ENCODE assay signal across 9 mouse cellular contexts in the genomic region with DNA sequence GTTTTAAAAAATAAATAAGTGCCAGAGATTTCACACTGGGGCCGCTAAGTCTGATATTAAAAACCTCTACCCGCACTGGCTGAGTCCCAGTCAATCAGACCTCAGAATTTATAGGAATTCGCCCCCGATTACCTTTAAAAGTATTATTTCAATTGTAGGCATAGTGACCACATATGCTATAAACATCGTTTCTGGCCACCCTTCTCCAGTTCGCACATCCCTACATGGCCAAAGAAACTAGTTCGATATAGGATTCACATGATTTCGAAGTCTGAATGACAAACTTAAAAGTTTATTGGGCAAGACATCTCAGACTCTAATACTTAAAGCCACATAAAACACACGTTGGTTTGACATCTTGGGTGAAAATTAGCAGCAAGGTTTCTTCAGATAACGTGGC. TPM values are rescaled to one million over a fixed set of nuclear protein-coding genes. Genes with fewer than 3 reads are reported as not detected.
DNase-seq lines count a peak whose midpoint lies in the region; ATAC-seq lines count a peak whose summit lies in the region.
"Had no signal": no experiment of that assay in that cellular context is flagged by ENCODE, and none has a peak within 500 bp of the region (broad histone marks: within the 10 kb centered on the region; RNA-seq: fewer than 3 reads in every experiment).

No protein-coding gene starts in this region.

- WGBS in lung, embryonic 16.5 days: 6% methylated on average over 10 of the region's 10 CpGs
- WGBS in hindbrain, embryonic 10.5 days: 3% methylated on average over 10 of the region's 10 CpGs
- WGBS in liver, embryonic 13.5 days (ENCODE audit: insufficient replicate concordance): 6% methylated on average over 10 of the region's 10 CpGs

- H3K9me3 ChIP-seq in lung, embryonic 16.5 days (ENCODE audit: control insufficient read depth, low read length): no peaks in the 10 kb centered on the region
- H3K9me3 ChIP-seq in hindbrain, embryonic 10.5 days: no peaks in the 10 kb centered on the region
- H3K9me3 ChIP-seq in liver, embryonic 13.5 days (replicated peaks): no peaks in the 10 kb centered on the region

- peak overlapping the region; percentile 94 for H3K4me2 ChIP-seq in lung, embryonic 16.5 days (ENCODE audit: low read depth, low read length)
- H3K4me2 ChIP-seq in liver, embryonic 13.5 days: peak overlapping the region; percentile 64

- peaks cover 32% of the 10 kb centered on the region for H3K4me1 ChIP-seq in lung, embryonic 16.5 days (replicated peaks; ENCODE audit: control insufficient read depth, insufficient read depth, low read length)
- H3K4me1 ChIP-seq in hindbrain, embryonic 10.5 days (replicated peaks): peaks cover 72% of the 10 kb centered on the region
- peaks cover 35% of the 10 kb centered on the region for H3K4me1 ChIP-seq in liver, embryonic 13.5 days (replicated peaks)

- H3K27me3 ChIP-seq in lung, embryonic 16.5 days (ENCODE audit: control insufficient read depth, insufficient read depth, low read depth, low read length): peaks cover 70% of the 10 kb centered on the region
- H3K27me3 ChIP-seq in hindbrain, embryonic 10.5 days (ENCODE audit: insufficient read depth, poor library complexity, severe bottlenecking): peaks cover 62% of the 10 kb centered on the region
- H3K27me3 ChIP-seq in liver, embryonic 13.5 days: peaks cover 93% of the 10 kb centered on the region

- H3K9ac ChIP-seq in lung, embryonic 16.5 days (ENCODE audit: low read length): no peak overlapping the region
- H3K9ac ChIP-seq in liver, embryonic 13.5 days: peak overlapping the region; percentile 70

- no peak overlapping the region for H3K27ac ChIP-seq in lung, embryonic 16.5 days (ENCODE audit: low read length)
- no peak overlapping the region for H3K27ac ChIP-seq in hindbrain, embryonic 10.5 days
- peak overlapping the region; percentile 58 for H3K27ac ChIP-seq in liver, embryonic 13.5 days

- DNase-seq in lung, postnatal 4 days: no peak
- no peak for DNase-seq in hindbrain, embryonic 10.5 days (ENCODE audit: low spot score)
- no peak for DNase-seq in liver, embryonic 13.5 days
- no peak for DNase-seq in right cerebral cortex, postnatal 14 days
- no peak for DNase-seq in adrenal gland, adult 18-20 months (ENCODE audit: low spot score in 2 of 2)
- DNase-seq: gastrocnemius, postnatal 14 days; lung, postnatal 14 days had no signal

- peak overlapping the region; percentile 65; the same call in 1 of the 2 replicates for H3K4me3 ChIP-seq in lung, embryonic 16.5 days (ENCODE audit: low read length)
- H3K4me3 ChIP-seq in hindbrain, embryonic 10.5 days: peak overlapping the region; percentile 84
- H3K4me3 ChIP-seq in liver, embryonic 13.5 days (replicated peaks): peak overlapping the region; percentile 61

- ATAC-seq in lung, embryonic 16.5 days (ENCODE audit: low read depth): no peak
- no peak for ATAC-seq in liver, embryonic 13.5 days (ENCODE audit: low read depth)
- no peak for ATAC-seq in megakaryocyte-erythroid progenitor cell, adult 5-6 weeks (replicated peaks; ENCODE audit: low FRiP score, low TSS enrichment, poor library complexity, severe bottlenecking)

- H3K36me3 ChIP-seq in lung, embryonic 16.5 days (ENCODE audit: control insufficient read depth, insufficient read depth, low read length): no peaks in the 10 kb centered on the region
- H3K36me3 ChIP-seq in hindbrain, embryonic 10.5 days: no peaks in the 10 kb centered on the region
- no peaks in the 10 kb centered on the region for H3K36me3 ChIP-seq in liver, embryonic 13.5 days

RNA-seq across cellular contexts. Expression of gene Prox1, which starts 0.8 kb away (rescaled TPM):
- polyA plus RNA-seq in lung, embryonic 16.5 days (2015; fragmentation: Nextera tagmentation; extraction: Ambion mirVana): 1.8 TPM in 2 replicates
- 7.5 and 9.4 TPM in 2 replicates for polyA plus RNA-seq in hindbrain, embryonic 10.5 days (2016; fragmentation: Nextera tagmentation; extraction: Ambion mirVana)
- 4.1 and 6.4 TPM in 2 replicates for polyA plus RNA-seq in liver, embryonic 13.5 days (2015; fragmentation: Nextera tagmentation; extraction: Ambion mirVana)
- not detected in 2 replicates for total RNA-seq in megakaryocyte-erythroid progenitor cell, adult 5-6 weeks (2014; fragmentation: Nextera tagmentation)
- total RNA-seq in megakaryocyte-erythroid progenitor cell, adult 5-6 weeks (2017): 0.30 TPM in 1 of 2 replicates, not detected in the other
- 10 to 100 TPM; 16.2 to 28.2 TPM for total RNA-seq in adrenal gland, adult 18-20 months (2021)
